Mouse (Mus musculus): Measurements from ENCODE around the gene Olfr56.

Gene Olfr56

DNA sequence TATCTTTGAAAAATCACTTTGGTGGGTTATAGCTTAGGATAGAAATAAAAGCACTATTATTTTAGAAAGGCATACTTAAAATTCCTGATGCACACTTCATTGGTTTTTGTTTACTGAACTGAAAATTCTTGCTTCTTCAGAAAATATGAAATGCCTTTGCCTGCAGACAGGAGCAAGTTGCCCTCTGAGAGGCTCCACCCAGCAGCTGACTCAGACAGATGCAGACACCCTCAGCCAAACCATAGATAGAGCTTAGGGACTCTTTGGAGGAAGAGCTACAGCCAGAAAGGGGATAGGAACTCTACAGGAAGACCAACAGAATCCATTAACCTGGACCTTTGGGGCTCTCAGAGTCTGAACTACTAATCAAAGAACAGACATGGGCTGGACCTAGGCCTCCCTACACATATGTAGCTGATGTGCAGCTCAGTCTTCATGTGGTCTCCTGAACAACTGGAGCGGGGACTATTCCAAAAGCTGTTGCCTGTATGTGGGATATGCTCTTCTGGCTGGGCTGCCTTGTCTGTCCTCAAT, 113.4 kb downstream of the Olfr56 start:
- no peak for DNase-seq (ENCODE audit: low spot score in 2 of 2)

DNA sequence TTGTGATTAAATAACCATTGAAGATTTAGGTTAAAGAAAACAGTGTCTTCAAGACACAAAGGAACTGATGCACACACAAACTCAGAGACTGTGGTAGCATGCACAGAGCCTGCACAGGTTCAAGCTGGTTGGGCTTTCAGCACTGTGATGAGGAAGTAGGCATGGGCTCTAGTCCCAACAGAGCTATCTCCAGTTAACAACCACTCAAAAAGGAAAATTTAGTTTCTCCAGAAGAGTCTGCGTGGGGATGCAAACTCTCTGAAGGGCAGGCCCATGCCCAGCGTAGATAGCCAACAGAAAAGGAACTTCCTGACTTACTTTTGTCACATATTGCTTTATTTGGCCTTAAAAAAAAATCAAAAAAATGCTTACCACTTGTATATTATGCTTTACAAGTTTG, 114.1 kb downstream of the Olfr56 start:
- DNase-seq (ENCODE audit: low spot score in 2 of 2) = no peak

DNA sequence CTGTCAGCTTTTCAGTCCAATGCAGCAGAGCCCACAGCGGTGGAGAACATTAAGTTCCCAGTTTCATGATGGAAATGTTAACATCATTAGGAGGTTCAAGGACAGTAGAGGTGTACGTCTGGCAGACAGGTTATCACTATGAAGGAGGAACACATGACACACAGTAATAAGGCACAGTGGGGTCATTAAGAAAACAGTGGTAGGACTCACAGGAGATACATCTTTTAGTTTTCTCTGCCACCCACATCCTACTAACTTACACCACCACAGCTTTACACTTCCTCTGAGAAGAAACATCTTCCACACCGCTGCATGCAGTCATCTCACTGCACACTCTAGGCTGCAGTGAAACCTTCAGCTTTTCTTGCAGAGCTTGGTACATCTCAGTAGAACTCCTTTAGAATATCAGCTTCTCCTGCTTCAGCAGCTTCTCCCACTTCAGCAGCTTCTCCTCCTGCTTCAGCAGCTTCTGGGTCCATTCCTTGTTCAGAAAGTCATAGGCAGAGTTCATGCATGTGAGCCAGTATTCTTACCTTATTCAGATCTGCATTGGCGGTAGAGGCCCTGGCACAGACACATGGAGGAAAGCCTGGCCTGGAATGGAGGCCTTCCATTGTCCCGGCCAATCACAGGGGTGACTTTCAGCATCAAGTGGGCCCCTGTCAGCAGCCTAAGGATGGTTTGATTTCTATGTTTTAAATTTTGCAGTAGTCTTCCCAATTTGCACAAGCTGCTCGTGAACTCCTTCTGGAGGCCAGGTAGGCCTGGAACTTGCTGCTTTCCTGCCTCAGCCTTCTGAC, 115.4 kb downstream of the Olfr56 start:
- DNase-seq (ENCODE audit: low spot score in 2 of 2) = peak; percentile 56 to 71

DNA sequence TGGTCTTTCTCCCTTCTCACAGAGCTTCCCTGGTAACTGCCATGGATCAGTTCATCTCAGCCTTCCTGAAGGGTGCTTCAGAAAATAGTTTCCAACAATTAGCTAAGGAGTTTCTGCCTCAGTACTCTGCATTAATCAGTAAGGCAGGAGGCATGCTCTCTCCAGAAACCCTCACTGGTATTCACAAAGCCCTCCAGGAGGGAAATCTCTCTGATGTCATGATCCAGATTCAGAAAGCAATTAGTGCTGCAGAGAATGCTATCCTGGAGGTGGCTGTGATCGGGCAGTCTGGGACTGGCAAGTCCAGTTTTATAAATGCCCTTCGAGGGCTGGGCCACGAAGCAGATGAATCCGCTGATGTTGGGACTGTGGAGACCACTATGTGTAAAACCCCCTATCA, 116.7 kb downstream of the Olfr56 start:
- DNase-seq (ENCODE audit: low spot score in 2 of 2) = no peak

DNA sequence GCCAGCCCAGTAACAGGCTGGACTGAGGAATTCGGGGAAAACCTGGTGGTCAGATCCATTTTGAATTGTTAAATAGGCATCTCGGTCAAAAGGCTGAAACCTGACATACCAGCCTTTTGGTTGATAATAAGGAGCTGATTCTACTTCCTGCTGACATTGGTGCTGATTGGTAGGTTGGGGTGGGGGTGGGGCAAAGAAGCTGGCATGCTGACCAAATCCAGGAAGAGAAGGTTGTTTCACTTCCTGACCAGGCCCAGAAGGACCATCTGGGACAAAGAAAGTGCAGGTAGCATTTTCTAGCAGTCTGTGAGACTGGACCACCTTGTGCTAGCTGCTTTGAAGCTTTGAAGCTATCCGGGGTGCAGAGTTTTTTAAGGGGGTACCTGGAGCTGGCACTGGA, 121.7 kb downstream of the Olfr56 start:
- no peak for DNase-seq (ENCODE audit: low spot score in 2 of 2)

DNA sequence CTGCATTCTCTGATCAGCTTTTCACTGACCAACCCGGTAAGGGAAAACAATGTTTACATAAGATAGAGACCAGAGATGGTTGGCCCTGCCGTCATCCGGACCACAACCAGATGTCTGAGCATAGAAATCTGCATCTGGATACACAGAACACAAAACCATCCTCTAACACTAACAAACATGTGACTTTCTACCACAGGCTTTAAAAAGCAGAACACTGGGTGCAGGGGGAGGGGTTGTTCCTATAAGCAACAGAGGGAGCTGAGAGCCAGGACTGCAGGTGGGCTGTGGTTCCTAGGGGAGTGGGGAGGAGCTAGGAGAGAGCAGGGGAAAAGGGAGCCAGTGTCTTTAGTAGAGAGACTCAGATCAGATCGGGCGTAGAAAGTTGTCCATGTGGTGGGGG, 122.8 kb downstream of the Olfr56 start:
- DNase-seq (ENCODE audit: low spot score in 2 of 2) = peak in 1 of 2 experiments; percentile 40

DNA sequence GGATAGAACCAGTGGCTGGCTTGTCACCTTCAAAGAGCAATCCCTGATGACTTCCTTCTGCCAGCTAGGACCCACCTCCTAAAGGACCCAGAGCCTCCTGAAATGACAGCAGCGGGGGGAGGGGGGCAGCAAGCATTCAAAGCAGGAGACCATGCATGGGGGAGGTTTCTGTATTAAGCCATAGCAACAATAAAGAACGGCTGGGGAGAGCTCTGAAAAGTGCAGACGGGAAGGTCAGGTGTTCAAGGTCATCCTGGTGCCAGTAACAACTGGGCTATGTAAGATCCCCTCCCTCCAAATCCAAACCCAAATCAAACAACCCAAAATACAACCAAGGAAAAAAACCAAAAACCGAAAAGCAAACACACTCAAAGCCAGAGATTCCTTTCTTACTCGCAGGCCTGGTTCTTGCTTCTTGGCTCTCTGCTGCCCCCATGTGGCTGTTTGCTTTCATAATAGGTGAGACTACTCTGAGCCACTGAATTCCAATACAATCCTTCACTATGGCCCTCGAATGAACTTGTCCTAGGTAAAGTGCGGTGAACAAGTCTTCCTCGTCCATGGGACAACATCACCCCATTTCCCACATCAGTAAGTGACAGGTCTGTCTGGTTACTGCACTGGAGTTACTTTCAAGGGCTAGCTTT, 124.5 kb downstream of the Olfr56 start:
- DNase-seq (ENCODE audit: low spot score in 2 of 2) = peak; percentile 81 to 90

DNA sequence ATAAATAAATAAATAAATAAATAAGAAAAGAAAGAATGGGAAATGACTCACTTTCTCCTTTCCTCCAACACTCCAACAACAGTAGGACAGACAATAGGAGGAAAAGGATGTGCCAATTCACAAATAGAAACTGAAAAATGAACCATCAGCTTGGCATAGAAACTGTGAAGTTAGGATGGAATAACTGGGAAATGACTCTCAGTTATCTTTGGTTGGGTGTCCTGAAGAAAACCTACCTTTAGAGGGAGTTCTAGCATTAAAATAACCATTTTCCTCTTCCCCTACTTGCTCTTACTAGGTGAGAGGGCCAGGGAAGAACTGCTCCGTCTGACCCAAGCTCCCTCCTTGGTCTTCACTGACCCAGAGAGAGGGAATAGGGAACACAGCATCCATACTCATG, 127.1 kb downstream of the Olfr56 start:
- DNase-seq (ENCODE audit: low spot score in 2 of 2) = no peak

DNA sequence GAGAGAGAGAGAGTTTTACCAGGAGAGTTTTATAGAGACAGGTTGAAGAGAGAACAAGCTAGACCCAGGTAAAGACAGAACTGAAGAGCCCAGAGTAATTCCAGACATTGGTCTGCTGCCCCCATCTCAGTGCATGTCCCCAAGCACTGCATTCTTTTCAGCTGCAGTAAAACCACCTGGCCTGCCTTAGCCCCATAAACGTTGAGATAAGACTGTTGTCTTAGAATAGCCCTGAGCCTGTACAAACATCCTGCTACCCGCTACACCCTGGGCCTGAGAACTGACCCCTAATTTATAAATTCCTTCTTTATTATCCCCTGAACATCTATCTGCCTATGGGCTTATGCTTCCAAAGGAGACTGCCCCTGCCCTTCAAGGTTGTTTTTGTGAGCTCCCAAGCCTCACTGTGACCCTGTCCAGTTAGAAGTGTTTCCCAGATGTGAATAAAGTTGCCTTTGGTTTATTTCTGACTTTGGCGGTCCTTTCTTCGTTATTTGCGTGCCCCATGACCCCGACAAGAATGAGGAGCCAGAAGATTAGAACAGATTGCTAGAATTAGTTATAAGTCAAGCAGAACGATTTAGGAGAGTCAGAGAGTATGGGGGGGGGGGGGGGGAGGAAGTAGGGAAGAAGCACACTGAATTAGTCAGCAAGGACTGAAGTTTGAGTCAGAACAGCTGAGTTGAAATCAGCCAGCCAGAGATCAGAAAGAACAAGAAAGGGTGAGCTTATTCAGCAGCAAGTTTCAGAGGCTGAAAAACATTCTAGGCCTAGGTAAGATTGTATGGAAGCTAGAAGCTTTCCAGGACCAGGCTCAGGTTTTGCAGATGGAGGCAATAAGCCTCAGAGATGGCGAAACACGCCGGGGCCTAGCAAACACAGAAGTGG, 129.2 kb downstream of the Olfr56 start:
- DNase-seq (ENCODE audit: low spot score in 2 of 2) = no peak

DNA sequence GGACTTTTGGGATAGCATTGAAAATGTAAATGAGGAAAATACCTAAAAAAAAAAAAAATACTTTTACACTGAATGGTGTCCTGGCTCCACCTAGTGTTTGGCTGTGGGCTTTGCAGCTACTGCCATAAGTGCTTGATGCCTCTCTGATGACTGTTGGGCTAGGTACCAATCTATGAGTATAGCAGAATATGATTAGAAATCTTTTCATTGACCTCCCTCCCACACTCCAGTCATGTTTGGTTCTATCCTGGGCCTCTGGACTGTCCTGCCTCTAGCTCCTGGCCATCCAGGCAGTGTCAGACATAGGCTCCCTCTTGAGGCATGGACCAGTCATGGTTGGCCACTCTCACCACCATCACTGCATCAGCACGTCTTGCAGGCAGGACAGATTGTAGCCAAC, 130.1 kb downstream of the Olfr56 start:
- peak in 1 of 2 experiments; percentile 50 for DNase-seq (ENCODE audit: low spot score in 2 of 2)

DNA sequence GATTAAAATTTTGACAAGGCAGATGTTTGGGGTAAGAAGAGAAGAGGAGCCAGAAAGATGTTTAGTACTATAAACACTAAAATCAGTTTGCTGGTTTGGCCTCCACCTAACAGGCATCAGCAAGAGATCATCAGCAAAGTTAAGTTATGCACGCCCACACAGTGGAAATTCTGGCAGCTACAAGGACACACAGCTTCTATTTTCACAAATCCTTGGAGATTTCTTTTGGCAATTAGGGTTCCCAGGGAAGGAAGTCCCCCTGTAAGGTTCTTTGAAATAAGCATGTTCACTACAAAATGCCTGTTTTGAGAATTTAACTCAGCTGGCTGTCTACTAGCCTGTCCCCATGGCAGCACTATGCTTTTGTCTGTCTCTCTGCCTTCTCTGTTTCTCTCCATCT, 132.3 kb downstream of the Olfr56 start:
- no peak for DNase-seq (ENCODE audit: low spot score in 2 of 2)

DNA sequence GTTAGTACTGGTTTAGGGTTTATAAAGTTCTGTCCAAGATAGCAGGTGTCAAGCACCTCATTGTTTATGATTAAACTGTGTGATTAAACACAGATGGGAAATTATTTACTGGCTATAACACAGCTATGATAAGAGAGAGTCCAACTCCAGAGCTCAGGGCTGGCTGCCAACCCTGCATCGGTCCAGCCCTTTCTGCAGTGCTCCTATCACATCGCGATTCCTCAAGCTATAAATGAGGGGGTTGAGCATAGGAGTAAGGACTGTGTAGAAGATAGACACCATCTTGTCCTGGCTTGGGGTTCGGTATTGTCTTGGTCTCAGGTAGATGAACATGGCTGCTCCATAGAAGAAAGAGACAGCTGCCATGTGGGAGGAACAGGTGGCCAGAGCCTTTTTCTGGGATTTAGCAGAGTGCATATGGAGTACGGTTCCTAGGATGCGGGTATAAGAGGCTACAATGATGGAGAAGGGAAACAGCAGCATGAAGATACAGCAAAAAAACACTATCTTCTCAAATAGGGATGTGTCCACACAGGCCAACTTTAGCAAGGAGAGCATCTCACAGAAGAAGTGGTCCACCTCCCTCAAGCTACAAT, 134.0 kb downstream of the Olfr56 start:
- no peak for DNase-seq (ENCODE audit: low spot score in 2 of 2)

DNA sequence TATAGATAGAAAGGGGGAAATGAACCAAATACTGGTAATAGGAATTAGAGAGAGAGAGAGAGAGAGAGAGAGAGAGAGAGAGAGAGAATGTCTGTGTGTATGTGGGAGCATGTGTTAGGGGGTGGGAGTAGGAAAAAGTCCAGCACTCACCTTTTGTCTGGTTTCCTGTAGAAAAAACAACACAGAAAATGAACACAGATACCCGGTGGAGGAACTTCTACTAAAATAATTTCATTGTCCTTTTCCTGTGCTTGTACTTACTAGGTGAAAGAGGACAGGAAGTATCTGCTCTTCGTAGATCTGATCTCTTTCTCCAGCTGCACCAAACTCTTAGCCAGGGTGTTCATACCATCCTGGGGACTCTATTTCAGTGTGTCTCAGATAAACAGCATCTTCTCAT, 135.5 kb downstream of the Olfr56 start:
- no peak for DNase-seq (ENCODE audit: low spot score in 2 of 2)

DNA sequence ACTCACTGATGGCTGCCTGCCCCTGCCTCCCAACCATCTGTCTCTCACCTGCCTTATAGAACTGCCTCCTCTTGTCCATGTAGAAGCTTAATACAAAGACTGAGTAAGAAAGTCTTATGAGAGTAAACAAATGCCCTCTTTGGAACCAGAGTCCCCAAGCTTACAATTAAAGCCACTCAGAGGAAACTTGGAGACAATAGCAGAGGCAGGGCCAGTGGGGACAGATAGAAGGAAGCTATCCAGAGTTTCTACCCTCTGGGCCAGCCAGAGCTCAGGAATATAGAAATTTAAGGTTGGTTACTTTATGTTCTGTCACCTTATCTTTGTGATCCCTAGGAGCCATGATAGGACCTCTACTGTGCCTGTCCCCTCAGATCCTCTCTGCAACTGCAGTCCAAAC, 136.1 kb downstream of the Olfr56 start, which contains the start of gene Olfr1396:
TSS of gene Olfr1396 (minus strand) at position 101 of the 400 bp plus-strand sequence.
- no peak for DNase-seq (ENCODE audit: low spot score in 2 of 2)

DNA sequence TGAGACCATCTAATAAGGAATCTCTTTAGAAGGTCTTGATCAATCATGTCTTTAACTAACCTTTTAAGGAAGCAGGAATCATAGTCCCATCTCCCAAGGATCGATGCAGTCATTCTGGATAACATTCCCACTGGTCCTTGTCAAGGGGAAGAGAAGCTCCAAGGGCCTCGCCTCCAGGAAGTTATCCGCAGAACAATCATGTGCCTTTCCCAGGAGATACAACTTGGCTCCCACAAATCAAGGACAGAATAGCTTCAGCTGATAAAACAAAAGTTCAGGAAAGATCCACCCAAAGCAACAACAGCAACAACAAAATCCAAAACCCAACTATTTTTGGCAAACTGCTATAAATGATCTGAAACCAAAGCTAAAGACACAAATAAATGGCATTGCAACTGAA, 140.9 kb downstream of the Olfr56 start:
- DNase-seq (ENCODE audit: low spot score in 2 of 2) = no peak

DNA sequence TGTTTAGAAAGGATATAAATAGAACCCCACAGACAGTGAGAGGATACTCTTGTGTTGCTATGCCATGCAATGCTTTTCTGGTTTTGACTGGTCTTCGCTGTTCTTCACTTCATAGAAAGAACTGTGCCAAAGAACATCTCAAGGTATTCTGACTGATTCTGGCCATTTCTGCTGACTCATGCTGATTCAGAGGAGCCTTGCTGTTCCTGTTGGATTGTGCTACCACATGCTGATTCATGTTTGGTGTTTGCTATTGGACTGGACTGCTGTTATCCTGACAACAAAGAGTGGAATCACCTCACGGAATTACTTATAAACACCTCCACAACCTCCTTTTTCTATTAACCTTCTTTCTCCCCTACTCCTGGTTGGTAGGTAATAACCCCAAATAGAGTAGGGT, 145.5 kb downstream of the Olfr56 start:
- DNase-seq (ENCODE audit: low spot score in 2 of 2) = no peak

DNA sequence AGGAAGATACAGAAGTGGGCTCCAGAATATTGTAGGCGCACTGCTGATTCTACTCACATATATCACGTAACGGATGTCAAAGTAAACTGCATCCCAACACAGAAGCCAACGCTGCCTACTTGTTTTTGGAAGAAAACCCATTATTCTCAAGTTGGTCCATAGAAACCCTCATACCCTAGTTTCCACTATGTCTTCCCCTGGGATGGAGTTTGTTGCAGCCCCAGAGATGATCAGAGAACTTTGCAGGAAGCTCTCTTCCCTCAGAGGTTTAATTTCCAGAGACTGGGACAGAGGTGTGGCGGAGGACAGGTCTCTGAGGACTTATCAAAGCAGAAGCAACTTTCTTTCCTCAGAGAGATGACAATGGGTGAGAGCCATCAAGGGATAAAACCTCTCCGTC, 163.3 kb downstream of the Olfr56 start, which contains the start of gene Olfr1395:
TSS of gene Olfr1395 (plus strand) at position 301 of the 400 bp plus-strand sequence.
- DNase-seq (ENCODE audit: low spot score in 2 of 2) = no peak

DNA sequence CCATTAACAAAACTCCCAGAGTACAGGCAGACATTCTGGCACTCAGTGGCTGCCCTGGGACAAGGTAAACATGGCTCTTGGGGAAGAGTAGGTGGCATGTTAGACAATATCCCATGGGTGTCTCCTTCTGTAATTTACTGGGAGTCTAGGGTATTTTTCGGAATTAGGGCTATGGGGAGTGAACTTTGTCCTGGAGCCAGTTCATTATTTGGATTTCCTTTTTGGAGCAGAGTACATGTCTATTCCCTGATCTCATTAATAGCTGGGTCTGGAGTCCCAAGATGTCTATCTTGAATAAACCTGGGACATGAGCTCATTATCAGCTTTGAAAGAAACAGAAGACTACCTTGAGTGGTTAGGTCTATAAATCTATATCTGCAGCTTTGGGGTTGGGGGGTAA, 175.4 kb downstream of the Olfr56 start, which contains the start of gene Olfr1394:
TSS of gene Olfr1394 (plus strand) at position 301 of the 400 bp plus-strand sequence.
- no peak for DNase-seq (ENCODE audit: low spot score in 2 of 2)

DNA sequence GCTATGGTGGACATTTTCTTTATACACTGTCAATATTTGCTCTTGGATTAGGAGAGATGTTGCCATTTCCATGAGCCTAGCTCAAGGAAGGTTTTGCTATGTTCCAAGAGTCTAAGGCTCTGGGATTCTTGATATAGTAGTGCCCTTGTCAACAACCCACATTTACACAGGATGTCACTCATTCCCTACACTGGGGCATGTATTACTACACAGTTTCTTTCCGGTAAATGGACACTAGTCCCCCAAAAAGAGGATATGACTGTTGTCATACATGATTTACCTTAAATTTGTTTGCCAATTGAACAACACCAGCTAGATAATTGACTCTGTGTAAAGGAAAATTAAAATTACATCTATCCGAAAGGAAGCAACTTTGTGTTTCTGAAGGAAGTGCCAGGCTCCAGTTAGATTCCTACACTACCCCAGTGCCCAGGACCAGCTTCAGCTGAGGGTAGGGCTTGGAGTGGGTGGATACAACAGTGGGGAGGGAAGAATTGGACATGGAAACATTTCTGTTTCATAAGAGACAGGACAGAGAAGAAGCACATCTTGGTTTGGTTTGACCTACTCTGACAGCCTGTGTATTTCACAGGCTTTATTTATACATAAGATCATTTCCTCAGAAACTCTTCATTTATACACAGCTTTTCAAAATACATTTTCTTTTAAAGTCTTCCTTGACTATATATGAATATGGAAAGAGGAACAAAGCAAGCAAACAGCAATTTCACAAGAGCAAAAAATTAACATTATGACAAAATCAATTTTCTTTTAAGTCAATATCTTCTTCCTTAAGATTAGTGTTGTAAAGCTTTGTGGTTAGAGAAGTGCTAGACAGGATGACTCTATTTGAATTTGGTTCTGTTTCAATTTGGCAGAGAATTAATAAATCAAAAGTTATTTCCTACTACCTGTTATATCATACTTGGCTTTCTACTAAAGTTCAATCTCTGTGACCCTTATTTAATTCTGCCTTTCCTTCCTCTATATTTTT, 178.4 kb downstream of the Olfr56 start:
- no peak for DNase-seq (ENCODE audit: low spot score in 2 of 2)

Measured in natural killer cell, adult 2 months (primary cell).